ENCODE assay signal across 25 mouse cellular contexts in the genomic region with DNA sequence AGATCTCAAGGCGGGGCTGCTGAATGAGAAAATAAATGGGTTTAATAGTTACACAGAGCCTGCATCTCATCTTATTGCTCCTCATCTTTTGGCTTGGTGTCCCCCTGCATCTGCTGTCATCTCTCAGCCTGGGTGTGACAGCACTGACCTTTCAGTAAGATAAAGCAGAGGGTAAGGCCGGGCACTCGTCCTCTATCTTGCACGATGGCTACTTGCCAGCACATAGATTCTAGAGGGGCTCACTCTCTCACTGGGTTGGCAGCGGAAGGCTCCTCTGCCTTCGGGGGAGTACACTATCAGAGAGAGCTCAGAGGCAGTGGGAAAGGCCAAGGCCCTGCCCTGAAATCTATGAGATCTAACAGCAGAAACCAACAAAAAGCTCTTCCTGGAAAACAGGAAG. TPM values are rescaled to one million over a fixed set of nuclear protein-coding genes. Genes with fewer than 3 reads are reported as not detected.
DNase-seq lines count a peak whose midpoint lies in the region; ATAC-seq lines count a peak whose summit lies in the region.
"Had no signal": no experiment of that assay in that cellular context is flagged by ENCODE, and none has a peak within 500 bp of the region (broad histone marks: within the 10 kb centered on the region; RNA-seq: fewer than 3 reads in every experiment).

No protein-coding gene starts in this region.

- 0 out of 2 replicates have a peak overlapping the region, but pooled peaks have one; percentile 3 for H3K4me2 ChIP-seq in heart, embryonic 14.5 days (ENCODE audit: low read length)
- H3K4me2 ChIP-seq in midbrain, embryonic 13.5 days (replicated peaks), result no peak overlapping the region
- no peak overlapping the region for H3K4me2 ChIP-seq in neural tube, embryonic 15.5 days
- H3K4me2 ChIP-seq: liver, embryonic 11.5 days; lung, embryonic 15.5 days had no signal

- H3K36me3 ChIP-seq in heart, embryonic 14.5 days (ENCODE audit: control insufficient read depth, insufficient read depth, low read length), result no peaks in the 10 kb centered on the region
- no peaks in the 10 kb centered on the region for H3K36me3 ChIP-seq in midbrain, embryonic 10.5 days
- no peaks in the 10 kb centered on the region for H3K36me3 ChIP-seq in midbrain, embryonic 13.5 days
- H3K36me3 ChIP-seq in neural tube, embryonic 15.5 days, result no peaks in the 10 kb centered on the region
- H3K36me3 ChIP-seq: G1E; limb, embryonic 10.5 days; lung, embryonic 15.5 days had no signal

- no peaks in the 10 kb centered on the region for H3K27me3 ChIP-seq in heart, embryonic 14.5 days (ENCODE audit: control insufficient read depth, insufficient read depth, low read length)
- peaks cover 16% of the 10 kb centered on the region for H3K27me3 ChIP-seq in midbrain, embryonic 10.5 days (ENCODE audit: low read depth, poor library complexity, severe bottlenecking)
- H3K27me3 ChIP-seq in midbrain, embryonic 13.5 days, result no peaks in the 10 kb centered on the region
- H3K27me3 ChIP-seq in neural tube, embryonic 15.5 days (replicated peaks), result no peaks in the 10 kb centered on the region
- H3K27me3 ChIP-seq: lung, embryonic 15.5 days had no signal

- peak; percentile 5; the same call in 1 of the 2 replicates for ATAC-seq in heart, embryonic 14.5 days (ENCODE audit: insufficient number of reproducible peaks, insufficient read depth, low FRiP score, low read depth)
- ATAC-seq in midbrain, embryonic 13.5 days, result no peak
- no peak for ATAC-seq in neural tube, embryonic 15.5 days (ENCODE audit: low FRiP score)
- ATAC-seq: CD4-positive, CD25-positive, alpha-beta regulatory T cell, adult 4 months; intestine, postnatal 0 days had no signal

- no peak overlapping the region for H3K4me3 ChIP-seq in heart, embryonic 14.5 days (ENCODE audit: control insufficient read depth in 1 of 2, insufficient read depth in 1 of 2, low read depth in 1 of 2, low read length in 2 of 2)
- H3K4me3 ChIP-seq in midbrain, embryonic 10.5 days, result no peak overlapping the region
- no peak overlapping the region for H3K4me3 ChIP-seq in midbrain, embryonic 13.5 days (replicated peaks)
- no peak overlapping the region for H3K4me3 ChIP-seq in neural tube, embryonic 15.5 days (replicated peaks)
- H3K4me3 ChIP-seq: left cerebral cortex, adult 2 months; limb, embryonic 10.5 days; lung, embryonic 15.5 days had no signal

- no peak overlapping the region for H3K9ac ChIP-seq in heart, embryonic 14.5 days (ENCODE audit: low read length)
- H3K9ac ChIP-seq in midbrain, embryonic 13.5 days (replicated peaks), result no peak overlapping the region
- no peak overlapping the region for H3K9ac ChIP-seq in neural tube, embryonic 15.5 days (replicated peaks)
- H3K9ac ChIP-seq: lung, embryonic 15.5 days had no signal

- intact Hi-C loops in heart, postnatal 10 days (cut with DNase I), result loop anchor here (5.0 kb wide), 1 partner anchor 83 kb away; no protein-coding TSS in a partner anchor

- H3K9me3 ChIP-seq in heart, embryonic 14.5 days (ENCODE audit: control insufficient read depth, low read length), result no peaks in the 10 kb centered on the region
- H3K9me3 ChIP-seq in midbrain, embryonic 10.5 days (replicated peaks), result no peaks in the 10 kb centered on the region
- H3K9me3 ChIP-seq in midbrain, embryonic 13.5 days, result no peaks in the 10 kb centered on the region
- no peaks in the 10 kb centered on the region for H3K9me3 ChIP-seq in neural tube, embryonic 15.5 days (replicated peaks)
- H3K9me3 ChIP-seq: G1E; limb, embryonic 10.5 days; lung, embryonic 15.5 days had no signal

- DNase-seq in adrenal gland, adult (ENCODE audit: inconsistent age in 2 of 2, low spot score in 1 of 2), result peak; percentile 48 to 70
- DNase-seq in adrenal gland, postnatal 4 days (ENCODE audit: low spot score in 2 of 2), result no peak
- no peak for DNase-seq in heart, postnatal 10 days
- no peak for DNase-seq in midbrain, embryonic 10.5 days (ENCODE audit: low spot score)
- no peak for DNase-seq in urinary bladder, postnatal 10 days (ENCODE audit: low spot score)
- DNase-seq: cerebellum, adult 9-11 months; heart, adult 18-20 months; kidney, postnatal 10 days; retina, postnatal 1 day; right cerebral cortex, postnatal 4 days; thymus, postnatal 14 days had no signal

- peak overlapping the region; percentile 39 to 67 for H3K27ac ChIP-seq in heart, embryonic 14.5 days (replicated peaks in 1 of 2; ENCODE audit: control insufficient read depth in 1 of 2, insufficient read depth in 1 of 2, low read depth in 2 of 2, low read length in 2 of 2)
- peak overlapping the region; percentile 82 for H3K27ac ChIP-seq in midbrain, embryonic 10.5 days (replicated peaks)
- no peak overlapping the region for H3K27ac ChIP-seq in midbrain, embryonic 13.5 days
- H3K27ac ChIP-seq in neural tube, embryonic 15.5 days (replicated peaks), result peak overlapping the region; percentile 54; the same call in 1 of the 2 replicates
- H3K27ac ChIP-seq: left cerebral cortex, adult 2 months; limb, embryonic 10.5 days; lung, embryonic 15.5 days had no signal

- peaks cover 55 to 56% of the 10 kb centered on the region in 2 experiments for H3K4me1 ChIP-seq in heart, embryonic 14.5 days (ENCODE audit: control insufficient read depth in 2 of 2, insufficient read depth in 2 of 2, low read length in 2 of 2)
- H3K4me1 ChIP-seq in midbrain, embryonic 10.5 days, result peaks cover 93% of the 10 kb centered on the region
- H3K4me1 ChIP-seq in midbrain, embryonic 13.5 days (replicated peaks), result peaks cover 64% of the 10 kb centered on the region
- peaks cover 24% of the 10 kb centered on the region for H3K4me1 ChIP-seq in neural tube, embryonic 15.5 days

- 11% methylated on average over 6 of the region's 6 CpGs for WGBS in heart, embryonic 14.5 days
- WGBS in midbrain, embryonic 10.5 days, result 88% methylated on average over 6 of the region's 6 CpGs
- WGBS in midbrain, embryonic 13.5 days, result 75% methylated on average over 6 of the region's 6 CpGs
- WGBS in neural tube, embryonic 15.5 days, result 33% methylated on average over 6 of the region's 6 CpGs

RNA-seq across cellular contexts. Expression of gene Ccdc182, which starts 20.6 kb away (rescaled TPM):
- total RNA-seq in adrenal gland, postnatal 4 days (2021), result not detected
- not detected in 2 replicates for polyA plus RNA-seq in heart, embryonic 14.5 days (2014; fragmentation: Nextera tagmentation; extraction: Ambion mirVana)
- total RNA-seq in heart, postnatal 10 days (2021), result not detected
- polyA plus RNA-seq in midbrain, embryonic 10.5 days (2016; fragmentation: Nextera tagmentation; extraction: Ambion mirVana), result 4.7 and 6.0 TPM in 2 replicates
- polyA plus RNA-seq in midbrain, embryonic 13.5 days (2015; fragmentation: Nextera tagmentation; extraction: Ambion mirVana), result 0.82 and 1.6 TPM in 2 replicates
- 0.13 and 0.15 TPM in 2 replicates for polyA plus RNA-seq in neural tube, embryonic 15.5 days (2015; fragmentation: Nextera tagmentation; extraction: Ambion mirVana)
- total RNA-seq: G1E; gastrocnemius, adult 8-10 months; heart, adult 18-20 months; layer of hippocampus, adult 8-10 months; left cerebral cortex, adult 2 months; megakaryocyte progenitor cell, adult 5-6 weeks had no signal
- polyA plus RNA-seq: CD4-positive, CD25-positive, alpha-beta regulatory T cell, adult 4 months; embryonic facial prominence, embryonic 14.5 days; G1E; intestine, postnatal 0 days; limb, embryonic 10.5 days; liver, embryonic 11.5 days had no signal

Comparison
In these comparisons a context has a peak if more than half of its experiments do, and no peak if none do; other contexts are left out.
1. DNase-seq: peak in adrenal gland, adult (2 of 2); none in adrenal gland, postnatal 4 days (0 of 2), heart, postnatal 10 days (0 of 2), midbrain, embryonic 10.5 days (single experiment) and urinary bladder, postnatal 10 days (single experiment).